Mouse (Mus musculus): ENCODE data around the gene Poc1a.

DNA sequence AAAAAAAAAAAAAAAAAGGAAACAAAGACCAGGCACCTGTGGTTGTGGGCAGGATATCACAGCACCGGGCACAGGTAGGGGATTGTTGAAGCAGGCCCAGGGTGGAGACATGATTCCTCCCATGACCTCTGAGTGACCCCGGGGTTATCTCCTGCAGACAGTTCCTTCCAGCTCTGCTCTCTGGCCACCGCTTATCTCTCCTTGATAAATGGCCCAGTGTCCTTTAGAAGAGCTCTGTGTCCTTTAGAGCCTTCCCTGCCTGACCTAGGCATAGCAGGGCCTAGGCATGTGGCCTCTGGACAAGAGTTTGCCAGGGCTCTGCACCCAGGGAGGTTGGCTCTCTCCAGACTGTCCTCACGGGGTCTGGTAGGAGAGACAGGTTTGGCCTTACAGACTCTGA lies 116.9 kb downstream of the Poc1a start:
- TF ChIP-seq CTCF (IDR thresholded peaks at IDR 0.05; ENCODE audit: control insufficient read depth, insufficient read depth, insufficient read length) (no peak), CEBPB (IDR thresholded peaks at IDR 0.05; ENCODE audit: low read depth) (no peak), MYOD1 (IDR thresholded peaks at IDR 0.05; ENCODE audit: control insufficient read depth, insufficient read length, low read depth) (no peak), MAX (IDR thresholded peaks at IDR 0.05) (no peak), MYOG (IDR thresholded peaks at IDR 0.05; ENCODE audit: control insufficient read depth, extremely low read depth, insufficient read length) (no peak)
